Mouse (Mus musculus) forebrain, embryonic 15.5 days (tissue): ENCODE data around the gene Hpcal1. TPM values are rescaled to one million over a fixed set of nuclear protein-coding genes. Genes with fewer than 3 reads are reported as not detected.
"Not testable (repeated sequence)": the region's sequence is repeated elsewhere in the genome, so short reads cannot be mapped to it uniquely, and the experiment has no call there.

Experiments
- ATAC-seq: fragments of 200-750 bp; cut with Nextera tagmentation; replicated peaks from 2 replicates; pipeline ENCODE4 v1.8.0; 2017; ENCODE audit warnings: mild to moderate bottlenecking, moderate TSS enrichment, moderate library complexity
- H3K27ac ChIP-seq: fragments of 300-500 bp; sonication (generic); replicated peaks from 2 replicates; pipeline ENCODE4 v1.5.1; 2015; ENCODE audit warnings: mild to moderate bottlenecking, inconsistent platforms
- H3K27me3 ChIP-seq: fragments of 300-500 bp; sonication (generic); 2 replicates; pipeline ENCODE4 v1.6.1; 2015; ENCODE audit warnings: inconsistent platforms
- H3K36me3 ChIP-seq: fragments of 300-500 bp; sonication (generic); 2 replicates; pipeline ENCODE4 v1.6.1; 2015; ENCODE audit warnings: mild to moderate bottlenecking, inconsistent platforms
- H3K4me1 ChIP-seq: fragments of 300-500 bp; sonication (generic); 2 replicates; pipeline ENCODE4 v1.6.1; 2015; ENCODE audit warnings: inconsistent platforms
- H3K4me2 ChIP-seq: fragments of 300-500 bp; sonication (generic); replicated peaks from 2 replicates; pipeline ENCODE4 v1.6.1; 2015; ENCODE audit warnings: mild to moderate bottlenecking, inconsistent platforms
- H3K4me3 ChIP-seq: fragments of 300-500 bp; sonication (generic); 2 replicates; pipeline ENCODE4 v1.5.1; 2015; ENCODE audit warnings: mild to moderate bottlenecking, inconsistent platforms
- H3K9ac ChIP-seq: fragments of 300-500 bp; sonication (generic); replicated peaks from 2 replicates; pipeline ENCODE4 v1.6.1; 2015; ENCODE audit warnings: mild to moderate bottlenecking, inconsistent platforms
- H3K9me3 ChIP-seq: fragments of 300-500 bp; sonication (generic); 2 replicates; pipeline ENCODE4 v1.6.1; 2016; ENCODE audit warnings: inconsistent platforms
- WGBS: fragments of 180-500 bp; shearing (Covaris S2); methylation state at CpG from one replicate; pipeline ENCODE4 v1.1.7; 2015; ENCODE audit warnings: mixed read lengths; 5-methylcytosine and 5-hydroxymethylcytosine counted together
- polyA plus RNA-seq: library from polyadenylated mRNA; unstranded; fragments of >200 nt; fragmentation: Nextera tagmentation; extraction: Ambion mirVana; gene quantifications from 2 replicates; pipeline ENCODE4 v1.2.1, GENCODE M21; 2015

Hpcal1 gene
- polyA plus RNA-seq, 1 experiment from 2014 or later = 36.1 TPM

DNA sequence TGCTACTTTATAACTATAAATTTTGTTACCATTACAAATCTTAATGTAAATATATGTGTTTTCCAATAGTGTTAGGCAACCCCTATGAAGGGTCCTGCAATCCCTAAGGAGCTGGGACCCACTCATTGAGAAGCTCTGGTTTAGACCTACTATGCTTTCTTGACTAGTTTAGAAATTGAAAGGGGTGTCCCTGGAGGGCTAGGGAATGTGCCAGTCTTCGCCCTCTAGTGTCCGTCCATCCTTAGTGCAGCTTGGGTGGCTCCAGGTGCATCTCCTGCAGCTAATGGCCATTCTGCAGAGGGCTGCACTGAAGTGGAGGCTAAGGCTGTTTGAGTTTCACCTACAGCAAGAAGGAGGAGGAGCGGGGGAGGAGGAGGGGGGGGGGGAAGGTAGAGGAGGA lies 87.7 kb downstream of the Hpcal1 start:
- no peak for ATAC-seq

DNA sequence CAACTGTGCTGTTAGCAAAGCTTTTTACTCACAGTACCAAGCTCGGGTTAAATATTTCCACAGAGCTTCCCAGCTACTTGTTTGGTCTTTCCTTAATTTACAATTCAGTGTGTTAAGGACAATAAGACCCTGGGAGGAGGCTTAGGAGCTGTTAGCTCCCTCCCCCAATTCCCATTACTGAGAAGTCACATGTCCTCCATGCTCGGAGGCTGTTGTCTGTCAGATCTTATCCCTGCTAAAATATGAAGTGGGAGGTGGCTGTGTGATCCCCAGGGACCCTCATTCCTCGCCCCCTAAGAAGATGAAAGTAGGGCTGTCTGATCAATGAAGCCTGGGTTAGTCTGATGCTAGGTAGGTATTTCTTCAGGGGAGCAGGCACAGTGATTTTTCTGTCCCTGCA lies 88.4 kb downstream of the Hpcal1 start:
- H3K9me3 ChIP-seq = no peaks in the 10 kb centered on the region
- H3K36me3 ChIP-seq = no peaks in the 10 kb centered on the region
- H3K4me3 ChIP-seq = no peak overlapping the region
- WGBS = 19% methylated on average over 3 of the region's 3 CpGs
- ATAC-seq = no peak
- no peak overlapping the region for H3K4me2 ChIP-seq
- H3K4me1 ChIP-seq = 0 out of 2 replicates have a peak, but pooled peaks cover 3% of the 10 kb centered on the region
- no peak overlapping the region for H3K9ac ChIP-seq
- H3K27me3 ChIP-seq = no peaks in the 10 kb centered on the region
- H3K27ac ChIP-seq = no peak overlapping the region; the same call in 1 of the 2 replicates

More for the DNA sequence above, 87.7 kb downstream of the Hpcal1 start:
- 0 out of 2 replicates have a peak, but pooled peaks cover 3% of the 10 kb centered on the region for H3K4me1 ChIP-seq
- 8% methylated on average over 2 of the region's 3 CpGs for WGBS
- no peaks in the 10 kb centered on the region for H3K27me3 ChIP-seq
- H3K4me2 ChIP-seq = no peak overlapping the region
- H3K27ac ChIP-seq = no peak overlapping the region
- no peaks in the 10 kb centered on the region for H3K36me3 ChIP-seq
- H3K9me3 ChIP-seq = no peaks in the 10 kb centered on the region
- H3K4me3 ChIP-seq = no peak overlapping the region
- H3K9ac ChIP-seq = no peak overlapping the region

DNA sequence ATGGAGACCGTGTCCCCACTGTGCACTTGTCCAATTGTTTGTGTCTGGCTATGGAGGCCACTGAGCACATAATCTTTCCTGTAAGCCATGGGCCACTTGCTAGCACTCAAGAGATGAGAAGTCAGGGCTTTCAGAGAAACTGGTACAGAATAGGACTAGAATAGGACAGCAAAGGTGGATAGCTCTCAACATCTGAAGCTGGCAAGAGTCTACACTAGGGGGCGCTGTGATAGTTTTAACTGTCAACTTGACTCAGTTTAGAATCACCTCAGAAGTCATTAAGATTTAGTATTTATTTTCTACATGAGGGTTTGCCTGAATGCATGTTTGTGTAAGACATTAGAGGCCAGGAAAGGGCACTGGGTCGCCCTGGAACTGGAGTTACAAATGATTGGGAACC lies 98.8 kb downstream of the Hpcal1 start:
- H3K27me3 ChIP-seq = no peaks in the 10 kb centered on the region
- 58% methylated on average over 3 of the region's 3 CpGs for WGBS
- H3K9ac ChIP-seq = no peak overlapping the region
- no peak overlapping the region for H3K27ac ChIP-seq
- H3K9me3 ChIP-seq = no peaks in the 10 kb centered on the region
- no peak overlapping the region for H3K4me3 ChIP-seq
- H3K4me1 ChIP-seq = no peaks in the 10 kb centered on the region
- no peak overlapping the region for H3K4me2 ChIP-seq
- no peak for ATAC-seq
- H3K36me3 ChIP-seq = no peaks in the 10 kb centered on the region

DNA sequence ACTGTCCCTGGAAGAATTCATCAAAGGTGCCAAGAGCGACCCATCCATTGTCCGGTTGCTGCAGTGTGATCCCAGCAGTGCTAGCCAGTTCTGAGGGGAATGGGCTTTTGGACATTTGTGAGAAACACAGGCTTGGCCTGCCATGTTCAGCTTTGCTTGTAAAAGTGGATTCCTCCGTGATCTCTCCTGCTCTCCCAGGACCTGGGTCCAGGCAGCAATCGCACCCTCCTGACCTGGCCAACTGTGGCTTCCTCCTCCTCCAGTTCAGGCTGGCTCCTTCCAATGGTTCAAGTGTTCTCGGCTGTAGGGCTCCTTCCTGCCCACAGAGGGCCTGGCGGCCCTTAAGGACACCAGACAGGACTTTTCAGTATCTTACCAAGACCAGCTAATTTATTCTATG lies 100.5 kb downstream of the Hpcal1 start:
- Histone ChIP-seq H3K36me3 (no peaks in the 10 kb centered on the region), H3K27ac (no peak overlapping the region), H3K4me3 (no peak overlapping the region), H3K4me2 (no peak overlapping the region), H3K9ac (no peak overlapping the region), H3K27me3 (no peaks in the 10 kb centered on the region), H3K4me1 (no peaks in the 10 kb centered on the region), H3K9me3 (no peaks in the 10 kb centered on the region)
- WGBS = 88% methylated on average over 6 of the region's 6 CpGs
- ATAC-seq = no peak

DNA sequence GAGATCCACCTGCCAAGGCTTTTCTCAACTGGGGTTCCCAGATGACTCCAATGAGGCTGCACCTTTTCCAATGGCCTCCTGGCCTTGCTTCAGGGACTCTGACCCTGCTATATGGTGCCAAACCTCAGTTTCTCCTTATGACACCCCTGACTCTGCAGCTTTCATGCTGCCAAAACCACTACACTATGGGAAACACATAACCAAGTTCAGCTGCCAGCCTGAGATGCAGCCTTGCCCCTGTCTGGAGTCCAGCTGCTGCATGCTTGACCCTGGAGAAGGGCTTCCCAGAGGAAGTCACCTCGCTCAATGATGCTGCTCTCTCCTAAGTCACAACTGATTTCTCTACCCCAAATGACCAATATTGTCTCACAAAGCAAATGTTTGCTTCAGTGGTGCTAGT lies 102.1 kb downstream of the Hpcal1 start:
- no peak overlapping the region for H3K27ac ChIP-seq
- ATAC-seq = no peak
- WGBS = 90% methylated on average over 1 of the region's 1 CpGs
- no peak overlapping the region for H3K4me2 ChIP-seq
- no peaks in the 10 kb centered on the region for H3K9me3 ChIP-seq
- no peaks in the 10 kb centered on the region for H3K27me3 ChIP-seq
- no peaks in the 10 kb centered on the region for H3K4me1 ChIP-seq
- no peak overlapping the region for H3K9ac ChIP-seq
- no peak overlapping the region for H3K4me3 ChIP-seq
- H3K36me3 ChIP-seq = no peaks in the 10 kb centered on the region

DNA sequence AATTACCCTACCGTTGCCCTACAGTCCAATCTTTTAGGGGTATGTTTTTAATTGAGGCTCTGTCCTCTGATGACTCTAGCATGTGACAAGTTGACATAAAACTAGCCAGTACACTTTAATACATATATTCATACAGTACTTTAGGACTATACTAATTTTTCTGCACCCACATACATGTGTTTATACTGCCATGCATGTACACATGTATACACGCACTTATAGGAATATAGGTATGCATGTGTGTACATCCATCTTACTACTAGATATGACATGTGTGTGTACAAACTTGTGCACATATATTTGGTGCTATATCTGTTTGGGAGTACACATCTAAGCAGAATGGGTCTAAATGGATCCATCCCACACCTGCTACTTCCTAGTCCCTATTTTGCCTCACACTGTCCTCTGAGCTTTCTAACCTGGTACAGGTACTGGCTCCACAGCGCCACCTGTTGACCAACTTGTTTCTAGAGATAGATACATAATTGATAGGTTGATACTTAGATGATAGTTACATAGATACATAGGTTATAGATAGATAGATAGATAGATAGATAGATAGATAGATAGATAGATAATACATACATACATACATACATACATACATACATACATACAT lies 105.1 kb downstream of the Hpcal1 start:
- H3K27ac ChIP-seq = no peak overlapping the region
- 61% methylated on average over 3 of the region's 3 CpGs for WGBS

DNA sequence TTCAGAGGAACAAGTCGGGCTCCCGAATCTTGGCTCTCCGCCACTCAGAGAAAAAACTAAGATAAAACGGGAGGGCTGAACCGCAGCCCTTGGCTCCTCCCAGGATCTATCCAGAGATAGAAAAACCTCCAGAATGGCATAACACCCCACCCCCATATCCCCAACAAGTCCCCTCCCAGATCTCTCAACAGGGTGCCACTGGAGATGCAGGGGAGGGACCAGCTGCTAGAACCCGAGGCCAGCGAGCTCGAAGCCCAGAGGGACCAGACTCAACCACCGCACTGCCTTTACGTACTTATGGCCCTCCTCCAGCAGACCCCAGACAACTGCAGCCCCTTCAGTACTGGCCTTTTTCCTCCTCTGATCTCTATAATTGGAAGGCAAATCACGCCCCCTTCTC lies 107.6 kb downstream of the Hpcal1 start:
- H3K9me3 ChIP-seq, H3K27me3 ChIP-seq, ATAC-seq, H3K27ac ChIP-seq, H3K4me2 ChIP-seq, H3K4me3 ChIP-seq, H3K4me1 ChIP-seq, H3K9ac ChIP-seq, H3K36me3 ChIP-seq: not testable (repeated sequence)
- 85% methylated on average over 11 of the region's 11 CpGs for WGBS

More for the DNA sequence above, 105.1 kb downstream of the Hpcal1 start:
- Histone ChIP-seq H3K27me3 (no peaks in the 10 kb centered on the region), H3K4me3 (no peak overlapping the region), H3K36me3 (no peaks in the 10 kb centered on the region), H3K9ac (no peak overlapping the region), H3K4me1 (no peaks in the 10 kb centered on the region), H3K9me3 (no peaks in the 10 kb centered on the region), H3K4me2 (no peak overlapping the region)
- ATAC-seq = peak; percentile 46; the same call in 1 of the 2 replicates

DNA sequence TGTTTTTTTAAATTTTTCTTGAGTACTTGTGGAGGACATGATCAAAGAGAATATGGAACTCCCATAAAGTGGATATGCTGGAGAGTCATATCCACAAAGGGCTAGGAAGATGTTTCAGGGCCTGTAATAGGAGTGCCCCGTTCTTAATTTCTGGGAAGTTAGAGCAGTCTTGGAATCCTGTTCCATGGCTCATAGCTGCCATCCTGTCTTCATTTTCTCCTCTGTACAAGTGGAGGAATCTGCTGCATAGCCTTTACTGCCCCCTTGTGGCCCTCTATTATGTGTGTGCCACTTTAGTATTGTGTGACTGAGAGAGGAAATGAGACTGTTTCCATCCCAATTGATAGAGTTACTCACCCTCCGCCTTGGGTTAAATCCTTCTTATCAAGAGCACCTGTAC lies 117.9 kb downstream of the Hpcal1 start:
- Histone ChIP-seq H3K36me3 (no peaks in the 10 kb centered on the region), H3K9ac (no peak overlapping the region), H3K27me3 (no peaks in the 10 kb centered on the region), H3K27ac (no peak overlapping the region), H3K4me3 (no peak overlapping the region), H3K4me2 (no peak overlapping the region), H3K9me3 (no peaks in the 10 kb centered on the region), H3K4me1 (no peaks in the 10 kb centered on the region)
- 30% methylated on average over 2 of the region's 2 CpGs for WGBS
- ATAC-seq = peak; percentile 66

DNA sequence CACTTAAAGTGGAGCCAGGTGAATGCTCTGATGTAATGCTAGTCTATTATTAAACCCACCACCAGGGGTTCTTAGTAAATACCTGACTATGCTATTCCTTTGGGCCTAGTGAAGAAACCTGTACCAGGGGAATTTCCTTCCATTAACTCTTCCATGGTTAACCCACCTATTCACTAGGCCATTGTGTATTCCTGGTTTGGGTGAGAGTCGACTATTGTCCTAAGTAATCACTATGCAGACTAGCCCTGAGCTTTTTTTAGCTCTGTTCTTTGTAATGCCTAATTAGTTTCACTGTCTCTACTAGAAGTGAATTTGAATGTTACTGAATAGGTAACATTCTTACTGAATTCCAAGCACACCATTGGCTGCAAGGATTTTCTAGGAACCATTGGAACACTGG lies 144.6 kb downstream of the Hpcal1 start:
- H3K4me1 ChIP-seq, H3K27me3 ChIP-seq, H3K36me3 ChIP-seq, ATAC-seq, H3K4me2 ChIP-seq, H3K9ac ChIP-seq, H3K4me3 ChIP-seq, H3K9me3 ChIP-seq, H3K27ac ChIP-seq: not testable (repeated sequence)
- WGBS = 83% methylated on average over 1 of the region's 1 CpGs

Other genes with a start within 250 kb of the Hpcal1 start
- gene Odc1, start 146.1 kb upstream of the Hpcal1 start, polyA plus RNA-seq = 231 and 237 TPM in 2 replicates